Mouse (Mus musculus) embryonic facial prominence, embryonic 10.5 days (tissue): ENCODE data around the gene Nacc2. TPM values are rescaled to one million over a fixed set of nuclear protein-coding genes. Genes with fewer than 3 reads are reported as not detected.

Experiments
- DNase-seq: peaks from one replicate; pipeline ENCODE4 v3.0.0-alpha.2; 2017; ENCODE audit warnings: low spot score
- H3K27ac ChIP-seq: fragments of 300-500 bp; sonication (generic); replicated peaks from 2 replicates; pipeline ENCODE4 v1.5.1; 2016; ENCODE audit warnings: mild to moderate bottlenecking
- H3K27me3 ChIP-seq: fragments of 300-500 bp; sonication (generic); replicated peaks from 2 replicates; pipeline ENCODE4 v1.6.1; 2016; ENCODE audit warnings: low read depth, mild to moderate bottlenecking; ENCODE audit not compliant: poor library complexity, severe bottlenecking
- H3K36me3 ChIP-seq: fragments of 300-500 bp; sonication (generic); replicated peaks from 2 replicates; pipeline ENCODE4 v1.6.1; 2016; ENCODE audit warnings: mild to moderate bottlenecking, moderate library complexity
- H3K4me1 ChIP-seq: fragments of 300-500 bp; sonication (generic); 2 replicates; pipeline ENCODE4 v1.6.1; 2016
- H3K4me3 ChIP-seq: fragments of 300-500 bp; sonication (generic); 2 replicates; pipeline ENCODE4 v1.5.1; 2016; ENCODE audit warnings: mild to moderate bottlenecking, moderate library complexity
- H3K9me3 ChIP-seq: fragments of 300-500 bp; sonication (generic); 2 replicates; pipeline ENCODE4 v1.6.1; 2016; ENCODE audit warnings: mild to moderate bottlenecking
- WGBS: fragments of 180-500 bp; shearing (Covaris S2); methylation state at CpG from one replicate; pipeline ENCODE4 v1.1.7; 2016; 5-methylcytosine and 5-hydroxymethylcytosine counted together
- polyA plus RNA-seq: library from polyadenylated mRNA; unstranded; fragments of >200 nt; fragmentation: Nextera tagmentation; extraction: Ambion mirVana; gene quantifications from 2 replicates; pipeline ENCODE4 v1.2.1, GENCODE M21; 2016

The Nacc2 gene
- polyA plus RNA-seq, 1 experiment from 2014 or later: 5.9 TPM

DNA sequence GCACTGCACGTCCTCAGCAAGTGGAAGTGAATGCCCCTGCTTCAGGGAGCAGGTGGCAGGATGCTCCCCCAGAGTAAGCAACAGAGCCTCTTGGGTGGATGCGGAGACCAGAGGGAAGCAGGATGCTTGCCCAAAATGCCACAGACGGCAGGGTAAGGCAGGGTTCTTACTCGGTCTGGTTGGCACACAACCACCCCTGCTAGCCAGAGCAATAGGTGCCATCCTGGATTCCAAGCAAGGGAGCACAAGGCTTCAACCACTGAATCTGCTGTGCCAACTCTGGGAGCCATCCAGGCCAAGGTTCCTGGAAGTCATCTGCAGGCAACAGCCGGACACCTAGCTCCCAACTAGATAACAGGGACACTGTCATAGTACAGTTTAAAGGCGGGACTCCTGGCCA, 14.8 kb downstream of the Nacc2 start:
- no peaks in the 10 kb centered on the region; the same call in 1 of the 2 replicates for H3K27me3 ChIP-seq
- no peak overlapping the region for H3K4me3 ChIP-seq
- no peaks in the 10 kb centered on the region for H3K4me1 ChIP-seq
- DNase-seq: no peak
- WGBS: 89% methylated on average over 6 of the region's 6 CpGs
- no peak overlapping the region for H3K27ac ChIP-seq
- H3K36me3 ChIP-seq: no peaks in the 10 kb centered on the region
- H3K9me3 ChIP-seq: no peaks in the 10 kb centered on the region

DNA sequence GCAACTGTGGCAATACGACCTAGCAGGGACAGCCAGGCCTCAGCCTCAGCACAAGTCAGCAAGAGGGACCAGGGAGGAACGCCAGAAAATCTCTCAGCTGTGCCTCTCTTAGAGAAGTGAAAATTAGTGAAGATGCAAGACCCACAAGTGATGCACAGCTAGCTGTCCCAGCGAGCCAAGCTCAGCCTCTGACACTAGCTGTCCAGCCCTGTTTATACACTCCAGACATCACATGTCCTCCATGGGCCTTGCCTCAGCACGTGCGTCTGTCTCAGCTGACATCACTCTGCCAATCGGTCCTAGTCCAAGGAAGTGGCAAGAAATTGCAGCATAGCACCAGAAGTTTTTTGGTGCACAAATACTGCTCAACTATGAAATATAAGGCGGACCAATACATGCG, 16.0 kb downstream of the Nacc2 start:
- Histone ChIP-seq H3K9me3 (no peaks in the 10 kb centered on the region), H3K4me3 (no peak overlapping the region), H3K4me1 (no peaks in the 10 kb centered on the region), H3K27me3 (no peaks in the 10 kb centered on the region; the same call in 1 of the 2 replicates), H3K36me3 (no peaks in the 10 kb centered on the region), H3K27ac (no peak overlapping the region)
- WGBS: 86% methylated on average over 8 of the region's 8 CpGs
- no peak for DNase-seq

DNA sequence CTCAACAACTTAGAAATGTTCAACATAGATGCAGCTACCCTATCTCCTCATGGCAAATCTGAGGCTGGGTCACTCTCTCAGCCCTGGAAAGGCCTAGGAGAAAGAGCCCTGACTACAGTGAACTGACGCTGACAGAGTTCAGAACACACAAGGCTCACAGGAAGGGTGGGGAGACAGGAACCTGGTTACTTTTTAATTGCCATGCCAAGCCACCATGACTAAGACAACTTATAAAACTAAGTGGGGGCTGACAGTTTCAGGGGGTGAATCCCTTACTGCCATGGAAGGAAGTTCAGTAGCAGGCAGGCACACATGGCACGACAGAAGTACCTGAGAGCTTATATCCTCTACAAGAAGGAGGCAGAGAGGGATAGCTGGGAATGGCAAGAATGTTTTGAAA, 16.8 kb downstream of the Nacc2 start:
- H3K27me3 ChIP-seq: no peaks in the 10 kb centered on the region; the same call in 1 of the 2 replicates
- no peaks in the 10 kb centered on the region for H3K4me1 ChIP-seq
- no peak overlapping the region for H3K27ac ChIP-seq
- H3K4me3 ChIP-seq: no peak overlapping the region
- DNase-seq: no peak
- H3K9me3 ChIP-seq: no peaks in the 10 kb centered on the region
- no peaks in the 10 kb centered on the region for H3K36me3 ChIP-seq
- 83% methylated on average over 2 of the region's 2 CpGs for WGBS

DNA sequence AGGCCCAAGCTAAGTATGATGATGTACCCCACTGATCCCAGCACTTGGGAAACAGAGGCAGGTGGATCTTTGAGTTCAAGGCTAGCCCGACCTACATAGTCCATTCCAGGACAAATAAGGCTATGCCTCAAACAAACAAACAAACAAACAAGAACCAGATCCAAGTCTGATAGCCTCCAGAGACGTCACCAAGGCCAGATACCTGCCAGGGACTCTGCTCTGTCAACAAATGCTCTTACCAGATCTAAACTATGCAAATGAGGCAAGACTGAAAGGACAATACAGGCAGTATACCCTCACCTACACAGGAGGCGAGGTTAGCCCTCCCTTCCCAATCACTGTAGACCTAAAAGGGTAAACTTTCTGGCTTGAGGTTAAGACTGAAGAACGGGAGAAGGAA, 22.7 kb downstream of the Nacc2 start:
- Histone ChIP-seq H3K27me3 (0 out of 2 replicates have a peak, but pooled peaks cover 3% of the 10 kb centered on the region), H3K4me1 (peaks cover 6% of the 10 kb centered on the region), H3K27ac (no peak overlapping the region), H3K4me3 (no peak overlapping the region), H3K9me3 (no peaks in the 10 kb centered on the region), H3K36me3 (no peaks in the 10 kb centered on the region)
- DNase-seq: no peak
- WGBS: 71% methylated on average over 4 of the region's 4 CpGs

DNA sequence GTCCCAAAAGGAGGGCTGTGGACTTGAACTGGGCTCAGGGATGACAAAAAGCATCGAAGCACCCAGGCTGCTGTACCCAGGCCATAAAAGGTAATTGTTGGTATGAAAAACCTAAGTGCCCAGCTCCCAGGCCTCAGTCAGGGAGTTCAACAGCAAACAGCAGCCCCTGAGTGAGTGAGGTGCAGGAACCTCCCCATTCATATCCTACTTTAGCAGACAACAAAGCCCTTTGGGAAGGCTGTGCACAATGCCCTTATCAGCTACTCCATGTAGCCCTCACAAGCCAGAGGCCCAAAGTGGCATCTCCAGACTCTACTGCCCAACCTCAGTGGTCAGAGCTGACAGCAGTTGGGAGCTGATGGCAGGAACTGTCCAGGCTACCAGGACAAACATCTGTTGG, 23.2 kb downstream of the Nacc2 start:
- no peak overlapping the region for H3K4me3 ChIP-seq
- 89% methylated on average over 1 of the region's 1 CpGs for WGBS
- DNase-seq: no peak
- 0 out of 2 replicates have a peak, but pooled peaks cover 4% of the 10 kb centered on the region for H3K27me3 ChIP-seq
- no peak overlapping the region for H3K27ac ChIP-seq
- H3K36me3 ChIP-seq: no peaks in the 10 kb centered on the region
- peaks cover 6% of the 10 kb centered on the region for H3K4me1 ChIP-seq
- H3K9me3 ChIP-seq: no peaks in the 10 kb centered on the region

DNA sequence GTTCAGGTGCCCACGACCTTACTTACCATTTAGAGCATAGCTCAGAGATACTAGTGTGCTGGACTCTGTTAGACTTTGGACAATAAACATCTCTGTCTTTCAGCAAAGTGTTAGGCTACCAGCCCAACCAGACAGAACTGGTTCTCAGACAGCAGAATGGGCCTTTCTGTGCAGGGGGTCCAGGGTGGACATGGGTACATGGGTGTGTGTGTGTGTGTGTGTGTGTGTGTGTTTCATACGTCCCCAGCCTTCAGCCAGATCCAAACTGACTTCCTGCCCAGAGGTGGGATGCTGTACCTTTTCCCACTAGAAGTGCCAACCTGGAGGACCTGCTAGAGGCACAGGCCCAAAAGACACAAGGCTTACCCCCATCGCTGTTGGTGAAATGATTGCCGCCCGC, 23.8 kb downstream of the Nacc2 start:
- Histone ChIP-seq H3K4me1 (peaks cover 6% of the 10 kb centered on the region), H3K9me3 (no peaks in the 10 kb centered on the region), H3K27ac (no peak overlapping the region), H3K4me3 (no peak overlapping the region), H3K27me3 (peaks cover 5% of the 10 kb centered on the region; the same call in 1 of the 2 replicates), H3K36me3 (no peaks in the 10 kb centered on the region)
- DNase-seq: no peak
- WGBS: 91% methylated on average over 5 of the region's 5 CpGs

DNA sequence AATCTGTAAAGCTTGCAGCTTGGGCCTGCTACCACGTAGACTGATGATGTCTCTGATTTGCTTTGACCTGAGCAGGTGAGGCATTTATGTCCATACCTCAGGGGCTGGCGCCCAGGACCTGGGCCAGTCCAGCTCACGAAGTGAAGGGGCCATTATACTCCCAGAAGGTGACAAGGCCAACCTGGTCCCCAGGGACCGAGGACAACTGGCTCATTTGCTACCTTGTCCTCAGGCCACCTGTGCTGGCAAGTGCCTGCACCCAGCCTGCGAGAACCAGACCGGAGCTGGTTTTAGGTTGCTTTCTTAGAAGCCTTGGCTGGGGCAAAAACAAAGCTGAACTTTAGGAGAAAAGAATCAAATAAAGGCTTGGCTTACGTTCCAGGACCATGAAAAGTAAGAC, 29.1 kb downstream of the Nacc2 start:
- WGBS: 83% methylated on average over 7 of the region's 7 CpGs
- peaks cover 31% of the 10 kb centered on the region for H3K4me1 ChIP-seq
- H3K27me3 ChIP-seq: peaks cover 51% of the 10 kb centered on the region
- no peaks in the 10 kb centered on the region for H3K36me3 ChIP-seq
- H3K27ac ChIP-seq: no peak overlapping the region
- no peak for DNase-seq
- H3K4me3 ChIP-seq: no peak overlapping the region
- no peaks in the 10 kb centered on the region for H3K9me3 ChIP-seq

DNA sequence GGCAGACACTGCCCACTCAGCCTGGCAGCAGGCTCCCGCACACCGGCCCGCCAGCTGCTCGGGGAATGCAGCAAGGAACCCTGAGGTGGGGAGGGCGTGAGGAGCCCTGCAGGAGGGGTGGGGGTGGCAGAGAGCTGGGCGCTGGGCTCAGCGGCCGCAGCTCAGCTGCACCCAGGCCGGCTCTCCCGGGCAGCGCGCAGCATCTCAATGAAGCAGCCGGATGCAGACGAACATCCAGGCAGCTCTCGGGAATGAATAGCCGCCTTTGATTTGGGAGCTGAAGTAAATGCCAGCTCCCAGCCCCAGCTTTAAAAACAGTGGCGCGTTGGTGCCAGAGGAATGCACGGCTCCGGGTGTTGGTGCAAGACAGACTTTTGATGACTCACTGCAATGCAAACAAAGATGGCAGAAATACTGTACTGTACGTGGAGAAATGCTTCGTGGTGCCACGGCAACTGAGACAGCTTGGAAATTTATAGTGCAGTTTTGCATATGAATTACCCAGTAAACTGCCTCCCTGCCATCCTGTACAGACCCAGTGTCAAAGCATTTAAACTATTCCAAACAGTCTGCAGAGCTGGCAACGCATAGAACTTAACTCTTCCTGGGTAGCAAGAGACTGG, 31.1 kb downstream of the Nacc2 start:
- 1% methylated on average over 24 of the region's 24 CpGs for WGBS
- peak overlapping the region; percentile 87 for H3K27ac ChIP-seq
- H3K36me3 ChIP-seq: no peaks in the 10 kb centered on the region
- peaks cover 51% of the 10 kb centered on the region for H3K27me3 ChIP-seq
- H3K4me1 ChIP-seq: peaks cover 25% of the 10 kb centered on the region
- peak; percentile 66 for DNase-seq
- H3K9me3 ChIP-seq: no peaks in the 10 kb centered on the region
- peak overlapping the region; percentile 72 for H3K4me3 ChIP-seq

DNA sequence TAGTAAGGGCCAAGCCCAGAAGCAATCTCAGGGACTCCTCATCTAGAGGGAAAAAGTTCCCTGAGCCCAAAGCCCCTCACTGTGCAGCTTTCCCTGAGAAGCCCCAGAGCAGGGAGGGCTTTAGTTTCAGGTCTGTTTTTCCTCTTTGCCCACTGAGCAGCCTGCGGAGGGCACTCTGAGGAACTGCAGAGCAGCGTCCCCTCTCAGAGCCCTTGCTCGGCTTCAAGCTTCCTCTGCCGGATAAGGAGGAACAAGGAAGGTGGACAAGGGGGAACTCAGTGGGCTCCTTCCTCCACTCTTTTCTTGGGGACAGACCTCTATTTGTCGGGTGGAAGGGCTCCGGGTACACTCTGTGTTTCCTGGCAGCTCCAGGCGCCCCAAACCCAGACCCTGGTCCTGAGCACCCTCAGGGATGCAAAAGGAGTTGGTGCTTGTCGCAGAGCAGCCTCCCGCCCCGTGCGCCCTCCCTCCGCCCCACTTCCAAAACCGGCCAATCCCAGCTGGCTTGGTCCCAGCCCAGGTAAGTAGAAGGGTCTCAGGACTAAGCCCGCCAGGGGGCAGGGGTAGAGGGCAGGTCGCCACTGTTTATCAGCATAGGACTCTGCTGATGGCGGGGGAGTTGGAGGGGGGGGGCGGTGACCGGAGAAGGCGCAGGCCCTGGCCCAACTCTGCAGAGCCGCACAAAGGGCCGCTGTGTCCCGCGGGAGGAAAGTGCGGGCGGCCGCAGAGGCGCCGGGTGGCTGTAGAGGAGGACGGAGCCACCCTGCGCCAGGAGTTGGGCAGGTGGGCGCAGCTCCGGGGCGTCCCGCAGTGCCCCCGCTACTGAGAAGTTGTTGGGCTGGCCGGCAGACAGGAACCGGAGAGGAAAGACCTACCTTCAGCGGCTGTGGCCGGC, 31.9 kb downstream of the Nacc2 start:
- Histone ChIP-seq H3K4me3 (peak overlapping the region; percentile 72), H3K4me1 (peaks cover 25% of the 10 kb centered on the region), H3K27ac (peak overlapping the region; percentile 87), H3K27me3 (peaks cover 51% of the 10 kb centered on the region), H3K9me3 (no peaks in the 10 kb centered on the region), H3K36me3 (no peaks in the 10 kb centered on the region)
- WGBS: 1% methylated on average over 39 of the region's 39 CpGs
- peak; percentile 83 for DNase-seq

DNA sequence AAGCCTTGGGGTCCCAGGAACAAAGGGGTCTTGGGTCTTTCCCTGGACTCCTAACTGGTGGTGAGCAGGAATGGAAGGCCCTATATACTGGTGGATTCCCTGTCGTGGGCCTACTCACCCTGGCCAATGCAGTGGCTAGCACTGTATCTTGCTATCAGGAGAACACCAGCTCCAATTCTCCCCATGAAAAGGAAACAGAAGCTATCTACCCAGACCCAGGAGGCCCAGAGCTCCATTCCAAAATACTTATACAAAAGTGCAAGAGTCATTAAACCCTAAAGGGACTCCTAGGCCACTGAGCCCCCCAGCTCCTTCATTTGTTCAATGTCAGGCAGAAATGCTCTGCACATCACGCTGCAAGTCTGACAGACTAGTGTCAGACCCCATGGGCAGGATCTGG, 34.0 kb downstream of the Nacc2 start:
- peaks cover 44% of the 10 kb centered on the region for H3K27me3 ChIP-seq

DNA sequence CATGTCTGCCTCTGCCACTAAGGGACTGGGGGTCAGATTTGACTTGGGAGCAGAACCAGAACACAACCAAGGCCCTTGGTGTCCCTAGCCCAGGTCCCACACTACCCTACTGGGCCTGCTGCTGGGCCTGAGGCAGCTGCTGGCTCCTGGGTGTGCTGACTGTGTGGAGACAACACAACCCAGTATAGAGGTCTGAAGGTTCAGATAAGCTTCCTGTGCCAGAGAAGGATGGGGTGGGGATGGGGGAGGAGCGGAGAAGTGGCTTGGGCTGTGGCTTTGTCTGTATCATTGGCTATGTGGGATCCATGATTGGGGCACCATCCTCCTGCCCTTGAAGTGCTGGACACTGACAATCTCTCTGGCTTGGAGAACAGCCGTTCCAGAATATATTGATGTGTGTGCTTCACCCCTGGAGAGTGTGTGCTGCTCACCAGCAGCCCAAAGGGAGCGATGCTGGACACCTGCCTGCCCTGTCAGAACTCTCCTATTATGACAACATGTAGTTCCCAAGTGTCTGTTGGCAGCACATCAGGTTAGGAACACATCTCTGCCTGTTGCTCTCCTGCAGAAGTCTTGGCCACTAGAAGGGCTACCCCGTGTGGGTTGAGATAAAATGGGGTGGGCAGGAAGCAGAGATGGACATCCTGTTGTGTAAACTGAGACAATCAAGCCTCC, 36.0 kb downstream of the Nacc2 start:
- Histone ChIP-seq H3K4me1 (peaks cover 18% of the 10 kb centered on the region), H3K4me3 (no peak overlapping the region), H3K36me3 (no peaks in the 10 kb centered on the region), H3K9me3 (no peaks in the 10 kb centered on the region), H3K27ac (no peak overlapping the region), H3K27me3 (peaks cover 25% of the 10 kb centered on the region)
- WGBS: 79% methylated on average over 4 of the region's 4 CpGs
- DNase-seq: no peak

More for the DNA sequence above, 34.0 kb downstream of the Nacc2 start:
- H3K36me3 ChIP-seq: no peaks in the 10 kb centered on the region
- H3K27ac ChIP-seq: no peak overlapping the region
- 81% methylated on average over 2 of the region's 2 CpGs for WGBS
- H3K9me3 ChIP-seq: no peaks in the 10 kb centered on the region
- H3K4me3 ChIP-seq: no peak overlapping the region
- peaks cover 25% of the 10 kb centered on the region for H3K4me1 ChIP-seq
- DNase-seq: no peak

DNA sequence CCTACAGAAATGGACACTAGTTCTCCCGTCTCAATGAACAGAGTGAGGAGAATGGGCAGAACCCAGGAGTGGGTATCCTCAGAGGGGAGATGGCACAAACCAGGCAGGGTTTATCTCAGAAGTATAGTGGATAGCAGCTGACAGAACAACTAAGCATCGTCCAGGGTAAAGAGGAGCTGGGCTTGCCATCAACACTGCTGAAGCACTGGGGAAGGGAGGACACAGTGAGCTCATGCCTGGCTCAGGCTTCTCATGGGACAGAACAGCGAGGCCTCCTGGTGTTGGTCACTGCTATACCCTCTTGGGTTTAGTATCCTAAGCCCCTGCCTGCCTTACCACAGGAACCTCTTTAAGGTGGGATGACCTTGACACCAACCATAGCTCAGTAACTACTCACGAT, 36.5 kb downstream of the Nacc2 start:
- WGBS: 87% methylated on average over 4 of the region's 4 CpGs
- Histone ChIP-seq H3K36me3 (no peaks in the 10 kb centered on the region), H3K27ac (no peak overlapping the region), H3K4me3 (no peak overlapping the region), H3K9me3 (no peaks in the 10 kb centered on the region), H3K4me1 (peaks cover 12% of the 10 kb centered on the region), H3K27me3 (peaks cover 21% of the 10 kb centered on the region)
- no peak for DNase-seq
